Mouse (Mus musculus) lung, embryonic 16.5 days (tissue): ENCODE measurements around the gene Ripor3. TPM values are rescaled to one million over a fixed set of nuclear protein-coding genes. Genes with fewer than 3 reads are reported as not detected.

Experiments
- ATAC-seq: fragments of 200-750 bp; cut with Nextera tagmentation; 2 replicates; pipeline ENCODE4 v1.8.0; 2017; ENCODE audit warnings: low read depth, mild to moderate bottlenecking, moderate library complexity
- H3K27ac ChIP-seq: fragments of 300-500 bp; sonication (generic); 2 replicates; pipeline ENCODE4 v1.5.1; 2014; ENCODE audit warnings: mild to moderate bottlenecking, control low read depth, low read length
- H3K27me3 ChIP-seq: fragments of 300-500 bp; sonication (generic); 2 replicates; pipeline ENCODE4 v1.6.1; 2014; ENCODE audit warnings: low read depth, low read length, mixed read lengths; ENCODE audit not compliant: control insufficient read depth, insufficient read depth
- H3K36me3 ChIP-seq: fragments of 300-500 bp; sonication (generic); 2 replicates; pipeline ENCODE4 v1.6.1; 2014; ENCODE audit warnings: low read length; ENCODE audit not compliant: control insufficient read depth, insufficient read depth
- H3K4me1 ChIP-seq: fragments of 300-500 bp; sonication (generic); replicated peaks from 2 replicates; pipeline ENCODE4 v1.6.1; 2014; ENCODE audit warnings: low read length, mixed read lengths; ENCODE audit not compliant: control insufficient read depth, insufficient read depth
- H3K4me2 ChIP-seq: fragments of 300-500 bp; sonication (generic); 2 replicates; pipeline ENCODE4 v1.6.1; 2014; ENCODE audit warnings: low read depth, low read length, control low read depth
- H3K4me3 ChIP-seq: fragments of 300-500 bp; sonication (generic); 2 replicates; pipeline ENCODE4 v1.5.1; 2014; ENCODE audit warnings: mild to moderate bottlenecking, low read length, control low read depth
- H3K9ac ChIP-seq: fragments of 300-500 bp; sonication (generic); 2 replicates; pipeline ENCODE4 v1.6.1; 2014; ENCODE audit warnings: low read length, control low read depth
- H3K9me3 ChIP-seq: fragments of 300-500 bp; sonication (generic); 2 replicates; pipeline ENCODE4 v1.6.1; 2016; ENCODE audit warnings: low read length; ENCODE audit not compliant: control insufficient read depth
- WGBS: fragments of 180-500 bp; shearing (Covaris S2); extraction: QIAGEN DNeasy Blood & Tissue Kit; methylation state at CpG from one replicate; pipeline ENCODE4 v1.1.7; 2014; 5-methylcytosine and 5-hydroxymethylcytosine counted together
- polyA plus RNA-seq: library from polyadenylated mRNA; unstranded; fragments of >200 nt; fragmentation: Nextera tagmentation; extraction: Ambion mirVana; gene quantifications from 2 replicates; pipeline ENCODE4 v1.2.1, GENCODE M21; 2015

Gene Ripor3
- polyA plus RNA-seq, 1 experiment from 2014 or later, result 2.0 TPM

GRCm38 (mm10) chr2:167969851-167970541 lies 40.4 kb downstream of the Ripor3 start:
- Histone ChIP-seq H3K4me3 (no peak overlapping the region), H3K36me3 (peaks cover 30% of the 10 kb centered on the region), H3K27ac (peak overlapping the region; percentile 64), H3K27me3 (no peaks in the 10 kb centered on the region), H3K9ac (no peak overlapping the region), H3K9me3 (no peaks in the 10 kb centered on the region), H3K4me2 (no peak overlapping the region), H3K4me1 (peaks cover 32% of the 10 kb centered on the region)
- peak; percentile 64 for ATAC-seq
- 61% methylated on average over 10 of the region's 10 CpGs for WGBS

GRCm38 (mm10) chr2:167968504-167968903 lies 41.9 kb downstream of the Ripor3 start:
- Histone ChIP-seq H3K27me3 (no peaks in the 10 kb centered on the region), H3K9ac (no peak overlapping the region), H3K9me3 (no peaks in the 10 kb centered on the region), H3K36me3 (peaks cover 23% of the 10 kb centered on the region), H3K4me1 (peaks cover 29% of the 10 kb centered on the region), H3K27ac (no peak overlapping the region), H3K4me3 (no peak overlapping the region), H3K4me2 (no peak overlapping the region)
- no peak for ATAC-seq
- 92% methylated on average over 7 of the region's 7 CpGs for WGBS

- H3K4me1 ChIP-seq, result peaks cover 12% of the 10 kb centered on the region
- no peaks in the 10 kb centered on the region for H3K9me3 ChIP-seq
- ATAC-seq, result no peak
- 88% methylated on average over 3 of the region's 3 CpGs for WGBS
- peaks cover 16% of the 10 kb centered on the region for H3K36me3 ChIP-seq
- no peak overlapping the region for H3K27ac ChIP-seq
- no peak overlapping the region for H3K4me2 ChIP-seq
- H3K4me3 ChIP-seq, result no peak overlapping the region
- no peaks in the 10 kb centered on the region for H3K27me3 ChIP-seq
- H3K9ac ChIP-seq, result no peak overlapping the region
These were observed 44.5 kb downstream of the Ripor3 start for GRCm38 (mm10) chr2:167965911-167966310.

GRCm38 (mm10) chr2:167964320-167964719 lies 46.1 kb downstream of the Ripor3 start:
- H3K36me3 ChIP-seq, result peaks cover 16% of the 10 kb centered on the region

GRCm38 (mm10) chr2:167963778-167964300 lies 46.6 kb downstream of the Ripor3 start:
- no peaks in the 10 kb centered on the region for H3K27me3 ChIP-seq
- peaks cover 22% of the 10 kb centered on the region for H3K4me1 ChIP-seq
- H3K9me3 ChIP-seq, result no peaks in the 10 kb centered on the region
- no peak overlapping the region for H3K4me2 ChIP-seq
- WGBS, result 78% methylated on average over 9 of the region's 9 CpGs
- H3K27ac ChIP-seq, result no peak overlapping the region
- ATAC-seq, result no peak
- no peak overlapping the region for H3K9ac ChIP-seq
- no peak overlapping the region for H3K4me3 ChIP-seq
- peaks cover 16% of the 10 kb centered on the region for H3K36me3 ChIP-seq

More at GRCm38 (mm10) chr2:167964320-167964719, 46.1 kb downstream of the Ripor3 start:
- no peak for ATAC-seq
- no peaks in the 10 kb centered on the region for H3K27me3 ChIP-seq
- H3K9me3 ChIP-seq, result no peaks in the 10 kb centered on the region
- H3K4me1 ChIP-seq, result peaks cover 19% of the 10 kb centered on the region
- H3K4me2 ChIP-seq, result no peak overlapping the region
- 67% methylated on average over 9 of the region's 9 CpGs for WGBS
- no peak overlapping the region for H3K4me3 ChIP-seq
- H3K27ac ChIP-seq, result no peak overlapping the region
- no peak overlapping the region for H3K9ac ChIP-seq

GRCm38 (mm10) chr2:167963176-167963575 lies 47.2 kb downstream of the Ripor3 start:
- no peaks in the 10 kb centered on the region for H3K9me3 ChIP-seq
- no peak overlapping the region for H3K9ac ChIP-seq
- peaks cover 28% of the 10 kb centered on the region for H3K4me1 ChIP-seq
- H3K4me3 ChIP-seq, result no peak overlapping the region
- no peaks in the 10 kb centered on the region for H3K27me3 ChIP-seq
- 34% methylated on average over 4 of the region's 4 CpGs for WGBS
- no peak for ATAC-seq
- no peak overlapping the region for H3K27ac ChIP-seq
- peaks cover 12% of the 10 kb centered on the region for H3K36me3 ChIP-seq
- H3K4me2 ChIP-seq, result no peak overlapping the region

- H3K4me2 ChIP-seq, result no peak overlapping the region
- no peaks in the 10 kb centered on the region for H3K27me3 ChIP-seq
- no peak overlapping the region for H3K9ac ChIP-seq
- H3K9me3 ChIP-seq, result no peaks in the 10 kb centered on the region
- no peak overlapping the region for H3K4me3 ChIP-seq
- H3K4me1 ChIP-seq, result peaks cover 35% of the 10 kb centered on the region
- no peak overlapping the region for H3K27ac ChIP-seq
- ATAC-seq, result no peak
- H3K36me3 ChIP-seq, result peaks cover 5% of the 10 kb centered on the region
- 77% methylated on average over 6 of the region's 6 CpGs for WGBS
These were observed 48.1 kb downstream of the Ripor3 start for GRCm38 (mm10) chr2:167962347-167962746.

GRCm38 (mm10) chr2:167960584-167960983 lies 49.8 kb downstream of the Ripor3 start:
- Histone ChIP-seq H3K36me3 (peaks cover 5% of the 10 kb centered on the region; the same call in 1 of the 2 replicates), H3K9me3 (no peaks in the 10 kb centered on the region), H3K27ac (no peak overlapping the region), H3K9ac (no peak overlapping the region), H3K4me3 (no peak overlapping the region), H3K27me3 (no peaks in the 10 kb centered on the region), H3K4me2 (no peak overlapping the region), H3K4me1 (peaks cover 35% of the 10 kb centered on the region)
- no peak for ATAC-seq
- WGBS, result 88% methylated on average over 8 of the region's 8 CpGs

GRCm38 (mm10) chr2:167959996-167960395 lies 50.4 kb downstream of the Ripor3 start:
- Histone ChIP-seq H3K27me3 (no peaks in the 10 kb centered on the region), H3K4me1 (peaks cover 35% of the 10 kb centered on the region), H3K4me2 (no peak overlapping the region), H3K4me3 (no peak overlapping the region), H3K9me3 (no peaks in the 10 kb centered on the region), H3K9ac (no peak overlapping the region), H3K36me3 (peaks cover 2% of the 10 kb centered on the region; the same call in 1 of the 2 replicates), H3K27ac (no peak overlapping the region)
- no peak for ATAC-seq
- 53% methylated on average over 7 of the region's 7 CpGs for WGBS
